Mouse (Mus musculus) gastrocnemius, postnatal 25 days (tissue): ENCODE data around the gene Gm17190. TPM values are rescaled to one million over a fixed set of nuclear protein-coding genes. Genes with fewer than 3 reads are reported as not detected.
"Not testable (repeated sequence)": the region's sequence is repeated elsewhere in the genome, so short reads cannot be mapped to it uniquely, and the experiment has no call there.

Experiments
- DNase-seq: peaks from one replicate; pipeline ENCODE4 v3.0.0; 2022
- long read RNA-seq, 2 experiments: library from polyadenylated mRNA; stranded (forward); transcript quantifications; one replicate each; pipeline ENCODE4 v2.0.0; 2021
- total RNA-seq, 2 experiments: library from RNA; stranded (reverse); gene quantifications; 1 replicate in 1 of 2; 2 replicates in 1 of 2; pipeline ENCODE4 v1.2.3; 2021

Gm17190 gene
- total RNA-seq = not detected
- long read RNA-seq, experiment 1 = 0 reads
- long read RNA-seq, experiment 2 = 0 reads

GRCm38 (mm10) chr13:96081754-96082153 lies at the start of gene Gm17190:
Gm17190 (plus strand) TSS chr13:96082054.
- not testable (repeated sequence) for DNase-seq

- no peak for DNase-seq
Measured at GRCm38 (mm10) chr13:96039536-96039935, 42.3 kb upstream of the Gm17190 start.

GRCm38 (mm10) chr13:96040275-96041042 lies 41.4 kb upstream of the Gm17190 start:
- no peak for DNase-seq

- DNase-seq = no peak
Measured at GRCm38 (mm10) chr13:96045396-96045795, 36.5 kb upstream of the Gm17190 start.

GRCm38 (mm10) chr13:96052755-96053154 lies 29.1 kb upstream of the Gm17190 start:
- DNase-seq = no peak

- no peak for DNase-seq
Measured at GRCm38 (mm10) chr13:96073555-96073954, 8.3 kb upstream of the Gm17190 start.

GRCm38 (mm10) chr13:96081276-96081675 lies 578 bp upstream of the Gm17190 start, which contains the start of gene Gm20075:
Gm20075 (minus strand) TSS chr13:96081376.
- not testable (repeated sequence) for DNase-seq

GRCm38 (mm10) chr13:96085581-96086302 lies 3.9 kb downstream of the Gm17190 start:
- DNase-seq = no peak

- DNase-seq = no peak
Measured at GRCm38 (mm10) chr13:96090929-96091328, 9.1 kb downstream of the Gm17190 start.

GRCm38 (mm10) chr13:96106367-96106766 lies 24.5 kb downstream of the Gm17190 start:
- no peak for DNase-seq

GRCm38 (mm10) chr13:96110767-96111166 lies 28.9 kb downstream of the Gm17190 start:
- DNase-seq = no peak

- no peak for DNase-seq
Measured at GRCm38 (mm10) chr13:96112711-96113110, 30.9 kb downstream of the Gm17190 start.

- DNase-seq = no peak
Measured at GRCm38 (mm10) chr13:96125011-96125410, 43.2 kb downstream of the Gm17190 start.

GRCm38 (mm10) chr13:96126669-96127068 lies 44.8 kb downstream of the Gm17190 start:
- DNase-seq = no peak

GRCm38 (mm10) chr13:96129081-96129480 lies 47.2 kb downstream of the Gm17190 start:
- no peak for DNase-seq

GRCm38 (mm10) chr13:96131050-96131449 lies 49.2 kb downstream of the Gm17190 start:
- DNase-seq = no peak

GRCm38 (mm10) chr13:96131911-96132310 lies 50.1 kb downstream of the Gm17190 start:
- no peak for DNase-seq

- DNase-seq = no peak
Measured at GRCm38 (mm10) chr13:96132401-96132816, 50.6 kb downstream of the Gm17190 start, which contains the start of gene Sv2c. Sv2c (minus strand) TSS chr13:96132577.

Other genes starting within 250 kb of the Gm17190 start
- 1 to 10 TPM; 1.5 to 2.0 TPM for gene Iqgap2, start 190.1 kb upstream of the Gm17190 start, total RNA-seq
- gene Gm20075, start 678 bp upstream of the Gm17190 start, total RNA-seq = 1 to 10 TPM; 7.3 to 9.2 TPM
- gene Sv2c, start 50.5 kb downstream of the Gm17190 start, total RNA-seq = under 1 TPM; 0.10 to 0.35 TPM